Mouse (Mus musculus) lung, postnatal 4 days (tissue): ENCODE measurements around the gene Ext2.

Experiments
- DNase-seq, 2 experiments: peaks; one replicate each; pipeline ENCODE4 v3.0.0; 2021

Ext2 gene

GRCm38 (mm10) chr2:93805523-93805922, 16.8 kb downstream of the Ext2 start:
- no peak for DNase-seq

GRCm38 (mm10) chr2:93805066-93805465, 17.3 kb downstream of the Ext2 start:
- no peak for DNase-seq

- DNase-seq: no peak
These were observed 19.4 kb downstream of the Ext2 start for GRCm38 (mm10) chr2:93802947-93803346.

- DNase-seq: no peak
These were observed 21.3 kb downstream of the Ext2 start for GRCm38 (mm10) chr2:93801097-93801496.

- DNase-seq: peak; percentile 65 to 72
These were observed 25.1 kb downstream of the Ext2 start for GRCm38 (mm10) chr2:93797162-93797795.

- no peak for DNase-seq
These were observed 28.0 kb downstream of the Ext2 start for GRCm38 (mm10) chr2:93794375-93794774.

GRCm38 (mm10) chr2:93791516-93792499, 30.6 kb downstream of the Ext2 start:
- DNase-seq: peak; percentile 80 to 89

GRCm38 (mm10) chr2:93790798-93791345, 31.5 kb downstream of the Ext2 start:
- no peak for DNase-seq

GRCm38 (mm10) chr2:93788557-93788956, 33.8 kb downstream of the Ext2 start:
- no peak for DNase-seq

GRCm38 (mm10) chr2:93786175-93786574, 36.2 kb downstream of the Ext2 start:
- DNase-seq: peak; percentile 41 to 79

GRCm38 (mm10) chr2:93785432-93785798, 37.0 kb downstream of the Ext2 start:
- DNase-seq: no peak

GRCm38 (mm10) chr2:93784721-93785431, 37.5 kb downstream of the Ext2 start:
- DNase-seq: no peak

GRCm38 (mm10) chr2:93783926-93784539, 38.3 kb downstream of the Ext2 start:
- no peak for DNase-seq

- DNase-seq: no peak
These were observed 39.7 kb downstream of the Ext2 start for GRCm38 (mm10) chr2:93782682-93783081.

GRCm38 (mm10) chr2:93782156-93782555, 40.2 kb downstream of the Ext2 start:
- no peak for DNase-seq

- DNase-seq: no peak
These were observed 41.8 kb downstream of the Ext2 start for GRCm38 (mm10) chr2:93780528-93780927.

GRCm38 (mm10) chr2:93779897-93780208, 42.5 kb downstream of the Ext2 start:
- DNase-seq: no peak

GRCm38 (mm10) chr2:93779081-93779896, 43.1 kb downstream of the Ext2 start:
- DNase-seq: peak in 1 of 2 experiments; percentile 48

- DNase-seq: no peak
These were observed 43.8 kb downstream of the Ext2 start for GRCm38 (mm10) chr2:93778616-93779015.

- DNase-seq: no peak
These were observed 45.3 kb downstream of the Ext2 start for GRCm38 (mm10) chr2:93777056-93777430.

GRCm38 (mm10) chr2:93776267-93777055, 45.9 kb downstream of the Ext2 start:
- DNase-seq: no peak
